Mouse (Mus musculus) heart, embryonic 15.5 days (tissue): ENCODE data around the gene Sf3b6. TPM values are rescaled to one million over a fixed set of nuclear protein-coding genes. Genes with fewer than 3 reads are reported as not detected.
A peak's percentile ranks its signal among the peaks of the same experiment; 100 is the strongest.
"Not testable (repeated sequence)": the region's sequence is repeated elsewhere in the genome, so short reads cannot be mapped to it uniquely, and the experiment has no call there.

Source experiments
- ATAC-seq: fragments of 200-750 bp; cut with Nextera tagmentation; replicated peaks from 2 replicates; pipeline ENCODE4 v1.8.0; 2017; ENCODE audit warnings: low read depth, moderate TSS enrichment; ENCODE audit not compliant: insufficient number of reproducible peaks, insufficient read depth, low FRiP score
- H3K27ac ChIP-seq: fragments of 300-500 bp; sonication (generic); 2 replicates; pipeline ENCODE4 v1.5.1; 2015; ENCODE audit warnings: mild to moderate bottlenecking, inconsistent platforms
- H3K27me3 ChIP-seq: fragments of 300-500 bp; sonication (generic); 2 replicates; pipeline ENCODE4 v1.6.1; 2015; ENCODE audit warnings: inconsistent platforms
- H3K36me3 ChIP-seq: fragments of 300-500 bp; sonication (generic); 2 replicates; pipeline ENCODE4 v1.6.1; 2015; ENCODE audit warnings: mild to moderate bottlenecking, inconsistent platforms
- H3K4me1 ChIP-seq: fragments of 300-500 bp; sonication (generic); replicated peaks from 2 replicates; pipeline ENCODE4 v1.6.1; 2015; ENCODE audit warnings: inconsistent platforms
- H3K4me2 ChIP-seq: fragments of 300-500 bp; sonication (generic); 2 replicates; pipeline ENCODE4 v1.6.1; 2015; ENCODE audit warnings: inconsistent platforms, mild to moderate bottlenecking, moderate library complexity
- H3K4me3 ChIP-seq: fragments of 300-500 bp; sonication (generic); 2 replicates; pipeline ENCODE4 v1.5.1; 2015; ENCODE audit warnings: mild to moderate bottlenecking, inconsistent platforms
- H3K9ac ChIP-seq: fragments of 300-500 bp; sonication (generic); 2 replicates; pipeline ENCODE4 v1.6.1; 2015; ENCODE audit warnings: mild to moderate bottlenecking, inconsistent platforms
- H3K9me3 ChIP-seq: fragments of 300-500 bp; sonication (generic); replicated peaks from 2 replicates; pipeline ENCODE4 v1.6.1; 2016; ENCODE audit warnings: inconsistent platforms
- WGBS: fragments of 180-500 bp; shearing (Covaris S2); methylation state at CpG from one replicate; pipeline ENCODE4 v1.1.7; 2015; ENCODE audit warnings: mixed read lengths; 5-methylcytosine and 5-hydroxymethylcytosine counted together
- polyA plus RNA-seq: library from polyadenylated mRNA; unstranded; fragments of >200 nt; fragmentation: Nextera tagmentation; extraction: Ambion mirVana; gene quantifications from 2 replicates; pipeline ENCODE4 v1.2.1, GENCODE M21; 2015

Gene Sf3b6
- 97.9 and 107 TPM in 2 replicates for polyA plus RNA-seq

- Histone ChIP-seq H3K4me2 (peak within 1 kb of the TSS; percentile 83), H3K27ac (peak within 1 kb of the TSS; percentile 86), H3K4me1 (peaks cover 16% of the 10 kb centered on the region), H3K9me3 (no peaks in the 10 kb centered on the region), H3K9ac (peak within 1 kb of the TSS; percentile 65), H3K4me3 (peak within 1 kb of the TSS; percentile 74), H3K36me3 (peaks cover 20% of the 10 kb centered on the region), H3K27me3 (no peaks in the 10 kb centered on the region)
- peak; percentile 99 for ATAC-seq
- WGBS, result under 1% methylated on average over 49 of the region's 49 CpGs
Observed at GRCm38 (mm10) chr12:4817361-4818101, at the start of gene Sf3b6. TSS of gene Sf3b6 (plus strand) at chr12:4817544.

- WGBS, result 3% methylated on average over 61 of the region's 61 CpGs
- Histone ChIP-seq H3K9me3 (no peaks in the 10 kb centered on the region), H3K4me3 (peak within 1 kb of the TSS; percentile 81), H3K36me3 (no peaks in the 10 kb centered on the region), H3K4me1 (peaks cover 6% of the 10 kb centered on the region), H3K27ac (peak within 1 kb of the TSS; percentile 92), H3K27me3 (no peaks in the 10 kb centered on the region), H3K9ac (peak within 1 kb of the TSS; percentile 89), H3K4me2 (peak within 1 kb of the TSS; percentile 90)
- ATAC-seq, result peak; percentile 98
Observed at GRCm38 (mm10) chr12:4768492-4769332, 48.6 kb upstream of the Sf3b6 start, which contains the start of the genes Pfn4 and Fam228b. TSS of gene Pfn4 (plus strand) at chr12:4769022. TSS of gene Fam228b (minus strand) at chr12:4769267.

GRCm38 (mm10) chr12:4769333-4769723, 48.0 kb upstream of the Sf3b6 start:
- H3K27ac ChIP-seq, result peak overlapping the region; percentile 92
- 21% methylated on average over 13 of the region's 13 CpGs for WGBS
- no peaks in the 10 kb centered on the region for H3K27me3 ChIP-seq
- peak overlapping the region; percentile 90 for H3K4me2 ChIP-seq
- no peaks in the 10 kb centered on the region for H3K9me3 ChIP-seq
- ATAC-seq, result no peak
- H3K4me1 ChIP-seq, result peaks cover 6% of the 10 kb centered on the region
- peak overlapping the region; percentile 89 for H3K9ac ChIP-seq
- peak overlapping the region; percentile 81 for H3K4me3 ChIP-seq
- no peaks in the 10 kb centered on the region for H3K36me3 ChIP-seq

GRCm38 (mm10) chr12:4774895-4775587, 42.3 kb upstream of the Sf3b6 start:
- Histone ChIP-seq H3K4me3 (no peak overlapping the region), H3K27me3 (no peaks in the 10 kb centered on the region), H3K9me3 (no peaks in the 10 kb centered on the region), H3K27ac (no peak overlapping the region), H3K4me1 (no peaks in the 10 kb centered on the region), H3K4me2 (no peak overlapping the region), H3K36me3 (no peaks in the 10 kb centered on the region), H3K9ac (no peak overlapping the region)
- WGBS, result 83% methylated on average over 8 of the region's 8 CpGs
- ATAC-seq, result no peak

- Histone ChIP-seq H3K4me1 (no peaks in the 10 kb centered on the region), H3K36me3 (no peaks in the 10 kb centered on the region), H3K9ac (no peak overlapping the region), H3K27me3 (no peaks in the 10 kb centered on the region), H3K4me3 (no peak overlapping the region), H3K9me3 (no peaks in the 10 kb centered on the region), H3K27ac (no peak overlapping the region), H3K4me2 (no peak overlapping the region)
- WGBS, result 66% methylated on average over 9 of the region's 9 CpGs
- no peak for ATAC-seq
Observed at GRCm38 (mm10) chr12:4775588-4775949, 41.8 kb upstream of the Sf3b6 start.

- WGBS, result 76% methylated on average over 6 of the region's 6 CpGs
- no peak for ATAC-seq
- Histone ChIP-seq H3K4me1 (no peaks in the 10 kb centered on the region), H3K9me3 (no peaks in the 10 kb centered on the region), H3K36me3 (no peaks in the 10 kb centered on the region), H3K9ac (no peak overlapping the region), H3K4me3 (no peak overlapping the region), H3K27ac (no peak overlapping the region), H3K4me2 (no peak overlapping the region), H3K27me3 (no peaks in the 10 kb centered on the region)
Observed at GRCm38 (mm10) chr12:4777734-4778133, 39.6 kb upstream of the Sf3b6 start.

GRCm38 (mm10) chr12:4780245-4780644, 37.1 kb upstream of the Sf3b6 start:
- Histone ChIP-seq H3K4me3 (no peak overlapping the region), H3K27me3 (no peaks in the 10 kb centered on the region), H3K9ac (no peak overlapping the region), H3K4me1 (no peaks in the 10 kb centered on the region), H3K36me3 (no peaks in the 10 kb centered on the region), H3K4me2 (no peak overlapping the region), H3K27ac (no peak overlapping the region), H3K9me3 (no peaks in the 10 kb centered on the region)
- 56% methylated on average over 2 of the region's 2 CpGs for WGBS
- ATAC-seq, result no peak

- H3K9ac ChIP-seq, result no peak overlapping the region
- no peak overlapping the region for H3K27ac ChIP-seq
- no peaks in the 10 kb centered on the region for H3K9me3 ChIP-seq
- no peak overlapping the region for H3K4me3 ChIP-seq
- H3K27me3 ChIP-seq, result no peaks in the 10 kb centered on the region
- ATAC-seq, result no peak
- H3K4me1 ChIP-seq, result no peaks in the 10 kb centered on the region
- no peak overlapping the region for H3K4me2 ChIP-seq
- no peaks in the 10 kb centered on the region for H3K36me3 ChIP-seq
- WGBS, result 75% methylated on average over 1 of the region's 1 CpGs
Observed at GRCm38 (mm10) chr12:4781270-4781669, 36.1 kb upstream of the Sf3b6 start.

- not testable (repeated sequence) for H3K27ac ChIP-seq, ATAC-seq
- WGBS, result 70% methylated on average over 9 of the region's 9 CpGs
Observed at GRCm38 (mm10) chr12:4781725-4782404, 35.5 kb upstream of the Sf3b6 start.

GRCm38 (mm10) chr12:4783598-4783997, 33.7 kb upstream of the Sf3b6 start:
- no peak for ATAC-seq
- Histone ChIP-seq H3K9ac (no peak overlapping the region), H3K27ac (no peak overlapping the region), H3K9me3 (no peaks in the 10 kb centered on the region), H3K36me3 (no peaks in the 10 kb centered on the region), H3K4me3 (no peak overlapping the region), H3K4me2 (no peak overlapping the region), H3K4me1 (no peaks in the 10 kb centered on the region), H3K27me3 (no peaks in the 10 kb centered on the region)
- WGBS, result 58% methylated on average over 5 of the region's 5 CpGs

More at GRCm38 (mm10) chr12:4781725-4782404, 35.5 kb upstream of the Sf3b6 start:
- H3K4me3 ChIP-seq, H3K9ac ChIP-seq, H3K27me3 ChIP-seq, H3K36me3 ChIP-seq, H3K9me3 ChIP-seq, H3K4me1 ChIP-seq, H3K4me2 ChIP-seq: not testable (repeated sequence)

GRCm38 (mm10) chr12:4784466-4784865, 32.9 kb upstream of the Sf3b6 start:
- Histone ChIP-seq H3K9me3 (no peaks in the 10 kb centered on the region), H3K4me3 (no peak overlapping the region), H3K9ac (no peak overlapping the region), H3K4me1 (no peaks in the 10 kb centered on the region), H3K27ac (no peak overlapping the region), H3K4me2 (no peak overlapping the region), H3K36me3 (no peaks in the 10 kb centered on the region), H3K27me3 (no peaks in the 10 kb centered on the region)
- no peak for ATAC-seq
- 68% methylated on average over 2 of the region's 2 CpGs for WGBS
